Mouse (Mus musculus) CH12.LX (cell line): ENCODE data around the gene Ap1m2. TPM values are rescaled to one million over a fixed set of nuclear protein-coding genes. Genes with fewer than 3 reads are reported as not detected.

Experiments used
- DNase-seq: peaks from one replicate; pipeline ENCODE4 v3.0.0-alpha.2; 2013; ENCODE audit errors: extremely low read depth
- H3K27ac ChIP-seq: 2 replicates; pipeline ENCODE4 v1.5.1; 2012; ENCODE audit warnings: low read depth, mild to moderate bottlenecking, control low read depth, moderate library complexity; ENCODE audit not compliant: insufficient read depth
- H3K27me3 ChIP-seq: replicated peaks from 2 replicates; pipeline ENCODE3; 2012; ENCODE audit warnings: inconsistent platforms
- H3K36me3 ChIP-seq, 2 experiments: replicated peaks in 1 of 2; 2 replicates each; pipeline versions ENCODE3 to v1.6.1; 2012; ENCODE audit warnings: inconsistent platforms in 1 of 2, low read length in 1 of 2, mild to moderate bottlenecking in 1 of 2, mixed read lengths in 1 of 2, moderate library complexity in 1 of 2; ENCODE audit not compliant: control insufficient read depth in 1 of 2, insufficient read depth in 1 of 2
- H3K4me1 ChIP-seq, 2 experiments: 2 replicates each; pipeline ENCODE4 v1.6.1; 2012; ENCODE audit warnings: inconsistent platforms in 1 of 2, moderate library complexity in 1 of 2; ENCODE audit not compliant: insufficient read depth in 2 of 2, control insufficient read depth in 1 of 2
- H3K4me2 ChIP-seq: 2 replicates; pipeline ENCODE4 v1.6.1; 2012; ENCODE audit warnings: low read depth, mild to moderate bottlenecking, control low read depth; ENCODE audit not compliant: poor library complexity, insufficient read depth, severe bottlenecking
- H3K4me3 ChIP-seq, 3 experiments: fragments of 150-350 bp in 1 of 3; sonication (generic) in 1 of 3; replicated peaks in 1 of 3; 2 replicates each; pipeline versions ENCODE3 to v1.5.1; 2011 to 2012; ENCODE audit warnings: low read depth in 2 of 3, low read length in 2 of 3, mild to moderate bottlenecking in 2 of 3, moderate library complexity in 2 of 3, control low read depth in 1 of 3, improper control_type of control experiment in 1 of 3, inconsistent platforms in 1 of 3, mixed read lengths in 1 of 3; ENCODE audit not compliant: poor library complexity in 1 of 3
- H3K79me2 ChIP-seq: replicated peaks from 2 replicates; pipeline ENCODE4 v1.6.1; 2012; ENCODE audit warnings: mild to moderate bottlenecking, moderate library complexity; ENCODE audit not compliant: control insufficient read depth, poor library complexity, insufficient read depth, severe bottlenecking; ENCODE audit errors: extremely low read depth
- H3K9ac ChIP-seq: 2 replicates; pipeline ENCODE4 v1.6.1; 2012; ENCODE audit warnings: low read depth, mild to moderate bottlenecking, control low read depth, moderate library complexity; ENCODE audit not compliant: insufficient read depth
- H3K9me3 ChIP-seq: replicated peaks from 2 replicates; pipeline ENCODE3; 2012; ENCODE audit warnings: low read length, inconsistent platforms, mixed read lengths
- BHLHE40 ChIP-seq: IDR thresholded peaks from 2 replicates; pipeline ENCODE4 v1.6.1; 2011; ENCODE audit warnings: mild to moderate bottlenecking, low read depth, low read length, improper control_type of control experiment
- CHD1 ChIP-seq: IDR thresholded peaks from 2 replicates; pipeline ENCODE4 v1.6.1; 2012; ENCODE audit warnings: low read depth, low read length, improper control_type of control experiment, inconsistent platforms
- CHD2 ChIP-seq: IDR thresholded peaks from 2 replicates; pipeline ENCODE4 v1.6.1; 2011; ENCODE audit warnings: low read length, improper control_type of control experiment
- CTCF ChIP-seq, 2 experiments: IDR thresholded peaks in 1 of 2; conservative IDR thresholded peaks in 1 of 2; 2 replicates each; pipeline ENCODE4 v1.5.1; 2011 to 2012; ENCODE audit warnings: low read depth in 2 of 2, low read length in 2 of 2, improper control_type of control experiment in 1 of 2, inconsistent platforms in 1 of 2, mild to moderate bottlenecking in 1 of 2, moderate library complexity in 1 of 2
- E2F4 ChIP-seq: IDR thresholded peaks from 2 replicates; pipeline ENCODE4 v1.6.1; 2011; ENCODE audit warnings: low read depth, low read length, improper control_type of control experiment; ENCODE audit not compliant: insufficient replicate concordance
- EP300 ChIP-seq: IDR thresholded peaks from 2 replicates; pipeline ENCODE4 v1.6.1; 2011; ENCODE audit warnings: low read length, improper control_type of control experiment
- ETS1 ChIP-seq: conservative IDR thresholded peaks from 2 replicates; pipeline ENCODE4 v1.6.1; 2012; ENCODE audit warnings: low read depth, mild to moderate bottlenecking, inconsistent platforms, low read length, improper control_type of control experiment, moderate library complexity
- GABPA ChIP-seq: IDR thresholded peaks from 2 replicates; pipeline ENCODE4 v1.6.1; 2012; ENCODE audit warnings: low read depth, low read length, improper control_type of control experiment, inconsistent platforms; ENCODE audit not compliant: insufficient replicate concordance
- HCFC1 ChIP-seq: IDR thresholded peaks from 2 replicates; pipeline ENCODE4 v1.6.1; 2012; ENCODE audit warnings: low read depth, mild to moderate bottlenecking, inconsistent platforms, low read length, improper control_type of control experiment
- IRF4 ChIP-seq: IDR thresholded peaks from 2 replicates; pipeline ENCODE4 v1.6.1; 2014; ENCODE audit warnings: low read depth, mild to moderate bottlenecking, inconsistent platforms, low read length, improper control_type of control experiment
- JUN ChIP-seq: IDR thresholded peaks from 2 replicates; pipeline ENCODE4 v1.6.1; 2011; ENCODE audit warnings: low read depth, mild to moderate bottlenecking, low read length, improper control_type of control experiment, moderate library complexity; ENCODE audit not compliant: insufficient read depth
- JUND ChIP-seq: conservative IDR thresholded peaks from 2 replicates; pipeline ENCODE4 v1.6.1; 2011; ENCODE audit warnings: low read depth, low read length, improper control_type of control experiment
- KAT2A ChIP-seq: IDR thresholded peaks from 2 replicates; pipeline ENCODE4 v1.6.1; 2012; ENCODE audit warnings: low read length, improper control_type of control experiment, inconsistent platforms; ENCODE audit not compliant: insufficient replicate concordance
- MAFK ChIP-seq: IDR thresholded peaks from 2 replicates; pipeline ENCODE4 v1.6.1; 2011; ENCODE audit warnings: low read length, improper control_type of control experiment; ENCODE audit not compliant: insufficient replicate concordance
- MAX ChIP-seq: IDR thresholded peaks from 2 replicates; pipeline ENCODE4 v1.6.1; 2011; ENCODE audit warnings: low read length, improper control_type of control experiment
- MAZ ChIP-seq: IDR thresholded peaks from 2 replicates; pipeline ENCODE4 v1.6.1; 2012; ENCODE audit warnings: low read depth, mild to moderate bottlenecking, inconsistent platforms, low read length, improper control_type of control experiment, moderate library complexity
- MXI1 ChIP-seq: IDR thresholded peaks from 2 replicates; pipeline ENCODE4 v1.6.1; 2011; ENCODE audit warnings: mild to moderate bottlenecking, low read depth, low read length, improper control_type of control experiment
- MYC ChIP-seq: IDR thresholded peaks from 2 replicates; pipeline ENCODE4 v1.6.1; 2011; ENCODE audit warnings: low read depth, mild to moderate bottlenecking, improper control_type of control experiment, low read length
- NELFE ChIP-seq: IDR thresholded peaks from 2 replicates; pipeline ENCODE4 v1.6.1; 2011; ENCODE audit warnings: low read depth, low read length, improper control_type of control experiment
- NRF1 ChIP-seq: IDR thresholded peaks from 2 replicates; pipeline ENCODE4 v1.6.1; 2014; ENCODE audit warnings: low read depth, mild to moderate bottlenecking, inconsistent platforms, low read length, improper control_type of control experiment, moderate library complexity
- PAX5 ChIP-seq: IDR thresholded peaks from 2 replicates; pipeline ENCODE4 v1.6.1; 2012; ENCODE audit warnings: low read length, inconsistent platforms, mixed read lengths
- POLR2A ChIP-seq: IDR thresholded peaks from 2 replicates; pipeline ENCODE4 v1.6.1; 2011; ENCODE audit warnings: low read depth, mild to moderate bottlenecking, improper control_type of control experiment, low read length
- POLR2AphosphoS2 ChIP-seq: IDR thresholded peaks from 2 replicates; pipeline ENCODE4 v1.6.1; 2011; ENCODE audit warnings: low read depth, low read length, improper control_type of control experiment
- RAD21 ChIP-seq: IDR thresholded peaks from 2 replicates; pipeline ENCODE4 v1.6.1; 2011; ENCODE audit warnings: low read depth, mild to moderate bottlenecking, low read length, improper control_type of control experiment, moderate library complexity
- RCOR1 ChIP-seq: conservative IDR thresholded peaks from 2 replicates; pipeline ENCODE4 v1.6.1; 2012; ENCODE audit warnings: low read depth, mild to moderate bottlenecking, inconsistent platforms, low read length, improper control_type of control experiment
- SMC3 ChIP-seq: IDR thresholded peaks from 2 replicates; pipeline ENCODE4 v1.6.1; 2011; ENCODE audit warnings: low read depth, low read length, improper control_type of control experiment
- TBP ChIP-seq: conservative IDR thresholded peaks from 2 replicates; pipeline ENCODE4 v1.6.1; 2011; ENCODE audit warnings: low read depth, low read length, improper control_type of control experiment
- TCF12 ChIP-seq: IDR thresholded peaks from 2 replicates; pipeline ENCODE4 v1.6.1; 2014; ENCODE audit warnings: low read depth, mild to moderate bottlenecking, inconsistent platforms, low read length, improper control_type of control experiment
- UBTF ChIP-seq: IDR thresholded peaks from 2 replicates; pipeline ENCODE4 v1.6.1; 2012; ENCODE audit warnings: low read depth, mild to moderate bottlenecking, inconsistent platforms, low read length, improper control_type of control experiment, moderate library complexity
- USF1 ChIP-seq: IDR thresholded peaks from 2 replicates; pipeline ENCODE4 v1.6.1; 2014; ENCODE audit warnings: low read depth, mild to moderate bottlenecking, inconsistent platforms, low read length, improper control_type of control experiment
- USF2 ChIP-seq: conservative IDR thresholded peaks from 2 replicates; pipeline ENCODE4 v1.6.1; 2011; ENCODE audit warnings: low read depth, low read length, improper control_type of control experiment
- ZC3H11A ChIP-seq: IDR thresholded peaks from 2 replicates; pipeline ENCODE4 v1.6.1; 2012; ENCODE audit warnings: low read depth, mild to moderate bottlenecking, inconsistent platforms, low read length, improper control_type of control experiment
- ZKSCAN1 ChIP-seq: IDR thresholded peaks from 2 replicates; pipeline ENCODE4 v1.6.1; 2012; ENCODE audit warnings: low read depth, inconsistent platforms, low read length, improper control_type of control experiment, borderline replicate concordance
- ZMIZ1 ChIP-seq: IDR thresholded peaks from 2 replicates; pipeline ENCODE4 v1.6.1; 2012; ENCODE audit warnings: low read depth, mild to moderate bottlenecking, inconsistent platforms, low read length, improper control_type of control experiment
- ZNF384 ChIP-seq: IDR thresholded peaks from 2 replicates; pipeline ENCODE4 v1.6.1; 2012; ENCODE audit warnings: low read depth, low read length, improper control_type of control experiment, inconsistent platforms
- dilution Hi-C: fragments of 300-500 bp; cut with MboI; formaldehyde crosslinking; loops from 2 replicates; pipeline ENCODE4 v1.14.3; 2020; ENCODE audit warnings: low sequenced_read_pairs; ENCODE audit not compliant: extremely low pct_unique_long_range_greater_than_20kb, extremely low pct_ligation_motif_present
- in situ Hi-C: fragments of 300-500 bp; cut with MboI; formaldehyde crosslinking; loops from 3 replicates; pipeline ENCODE4 v1.14.3; 2019; ENCODE audit warnings: low sequenced_read_pairs, low pct_ligation_motif_present, low pct_unique_long_range_greater_than_20kb, mixed read lengths
- polyA plus RNA-seq: library from polyadenylated mRNA; unstranded; fragments of >175 nt; gene quantifications from 2 replicates; pipeline ENCODE4 v1.2.1, GENCODE M21; 2012; ENCODE audit warnings: low read depth; ENCODE audit not compliant: insufficient read length
- total RNA-seq, 2 experiments: library from RNA; depleted of rRNA; stranded (reverse); fragments of 300-350 nt in 1 of 2; fragments of >200 nt in 1 of 2; gene quantifications; 2 replicates each; pipeline ENCODE4 v1.2.3; 2012 to 2014

Ap1m2 gene
- total and polyA plus RNA-seq, 3 experiments: 0.51 to 2.6 (median 0.51) TPM

- TF ChIP-seq RAD21 (no peak), MAX (peak; percentile 93)
Measured at GRCm38 (mm10) chr9:21287571-21288402, 24.4 kb downstream of the Ap1m2 start, which contains the start of gene Kri1 (continued).

- dilution Hi-C loops (no loop called here), in situ Hi-C loops (no loop called here)
- TF ChIP-seq MXI1 (peak; percentile 70; the same call in 1 of the 2 replicates), USF2 (peak; percentile 25; the same call in 1 of the 2 replicates), MAX (peak; percentile 73), POLR2A (no peak), CHD2 (no peak), RAD21 (no peak), CTCF (conservative IDR thresholded peaks at IDR 0.05 in 1 of 2, IDR thresholded peaks at IDR 0.05 in 1 of 2; ENCODE audit: low read depth in 2 of 2, low read length in 2 of 2) (no peak), JUN (no peak), PAX5 (no peak), MAZ (no peak), IRF4 (no peak), RCOR1 (no peak), ZKSCAN1 (no peak), CHD1 (no peak), POLR2AphosphoS2 (no peak), ZMIZ1 (no peak), BHLHE40 (no peak), USF1 (peak; percentile 31), JUND (no peak), ZC3H11A (no peak), MYC (0 out of 2 replicates have a peak, but pooled peaks have one; percentile 68), TBP (no peak), NRF1 (no peak), SMC3 (no peak), E2F4 (no peak), HCFC1 (no peak), ZNF384 (no peak), TCF12 (no peak), EP300 (no peak), KAT2A (no peak), ETS1 (no peak), GABPA (no peak), NELFE (no peak), UBTF (no peak), MAFK (no peak)
- peak; percentile 33 for DNase-seq
- Histone ChIP-seq H3K4me3 (peak overlapping the region; percentile 78 to 89 (median 81)), H3K4me1 (peaks cover 9 to 49% of the 10 kb centered on the region in 2 experiments), H3K36me3 (peaks cover 31 to 45% of the 10 kb centered on the region in 2 experiments), H3K4me2 (peak overlapping the region; percentile 94), H3K9me3 (no peaks in the 10 kb centered on the region), H3K27me3 (peaks cover 4% of the 10 kb centered on the region), H3K79me2 (peaks cover 23% of the 10 kb centered on the region), H3K27ac (no peak overlapping the region), H3K9ac (peak overlapping the region; percentile 78)
Measured at GRCm38 (mm10) chr9:21286753-21287152, 25.4 kb downstream of the Ap1m2 start.
